8 mouse cellular contexts compared by ENCODE assay signal in the genomic region with DNA sequence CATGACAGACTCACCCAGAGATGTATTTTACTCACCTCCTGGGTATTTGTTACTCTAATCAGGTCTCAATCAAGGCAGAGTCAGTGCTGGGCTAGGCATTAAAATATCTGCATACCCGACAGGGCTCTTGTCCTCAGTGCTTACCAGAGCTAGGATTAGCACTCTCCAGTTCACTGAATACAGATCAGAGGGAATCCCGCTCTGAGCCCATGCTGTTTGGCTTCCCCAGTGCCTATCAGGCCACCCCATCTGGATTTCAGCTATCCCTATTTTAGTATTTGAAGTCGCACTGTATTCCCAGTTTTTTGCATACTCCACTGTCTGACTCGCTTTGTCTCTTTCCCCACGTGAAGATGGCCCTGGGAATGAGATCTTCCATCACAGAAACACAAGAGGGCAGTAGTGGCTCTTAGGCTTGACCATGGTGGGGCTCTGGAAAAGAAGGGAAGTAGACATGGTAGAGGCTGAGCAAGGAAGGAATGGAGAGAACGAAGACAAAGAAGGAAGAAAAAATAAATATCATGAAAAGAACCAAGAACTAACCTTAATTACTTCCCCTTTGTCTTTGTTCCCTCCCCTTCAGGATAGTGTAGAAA.
DNase-seq lines count a peak whose midpoint lies in the region; ATAC-seq and TF ChIP-seq lines count a peak whose summit lies in the region.

No protein-coding gene starts in this region.

- no peak overlapping the region for H3K4me3 ChIP-seq in liver, adult 2 months (ENCODE audit: insufficient read depth, low read depth, low read length)
- H3K4me3 ChIP-seq in liver, embryonic 11.5 days (ENCODE audit: low read depth, low read length), result no peak overlapping the region
- no peak overlapping the region for H3K4me3 ChIP-seq in cerebellum, adult 2 months (replicated peaks; ENCODE audit: insufficient read depth, low read depth, low read length)
- H3K4me3 ChIP-seq in heart, embryonic 13.5 days, result no peak overlapping the region
- H3K4me3 ChIP-seq in neural tube, embryonic 11.5 days (ENCODE audit: low read depth, low read length), result no peak overlapping the region

- peak; percentile 66 for TF ChIP-seq CTCF in liver, adult 2 months (IDR thresholded peaks at IDR 0.05; ENCODE audit: low read depth, low read length)
- TF ChIP-seq CTCF in cerebellum, adult 2 months (IDR thresholded peaks at IDR 0.05; ENCODE audit: borderline replicate concordance, insufficient read depth, low read depth, low read length), result peak; percentile 48; the same call in 1 of the 2 replicates

- H3K4me2 ChIP-seq in liver, embryonic 11.5 days, result no peak overlapping the region
- 0 out of 2 replicates have a peak overlapping the region, but pooled peaks have one; percentile 22 for H3K4me2 ChIP-seq in heart, embryonic 13.5 days
- no peak overlapping the region for H3K4me2 ChIP-seq in neural tube, embryonic 11.5 days (ENCODE audit: low read depth)

- no peak for ATAC-seq in liver, embryonic 11.5 days (replicated peaks; ENCODE audit: low FRiP score)
- ATAC-seq in heart, embryonic 13.5 days (ENCODE audit: extremely low read depth, insufficient number of reproducible peaks, low FRiP score, low TSS enrichment), result no peak
- peak; percentile 56; the same call in 1 of the 2 replicates for ATAC-seq in neural tube, embryonic 11.5 days (ENCODE audit: insufficient read depth, low FRiP score, low TSS enrichment)
- no peak for ATAC-seq in inflammation-experienced regulatory T-cells, adult 6 months

- H3K9ac ChIP-seq in liver, adult 2 months (ENCODE audit: low read depth, low read length), result no peak overlapping the region
- no peak overlapping the region for H3K9ac ChIP-seq in liver, embryonic 11.5 days (ENCODE audit: low read depth, low read length)
- no peak overlapping the region for H3K9ac ChIP-seq in heart, embryonic 13.5 days
- H3K9ac ChIP-seq in neural tube, embryonic 11.5 days (ENCODE audit: low read length), result no peak overlapping the region

- H3K79me2 ChIP-seq in liver, adult 2 months (ENCODE audit: control insufficient read depth, insufficient read depth, low read length), result no peaks in the 10 kb centered on the region

- H3K4me1 ChIP-seq in liver, adult 2 months (ENCODE audit: control insufficient read depth, insufficient read depth, low read length), result no peaks in the 10 kb centered on the region
- no peaks in the 10 kb centered on the region for H3K4me1 ChIP-seq in liver, embryonic 11.5 days (replicated peaks; ENCODE audit: control insufficient read depth, insufficient read depth, low read length)
- peaks cover 2% of the 10 kb centered on the region; the same call in 1 of the 2 replicates for H3K4me1 ChIP-seq in cerebellum, adult 2 months (ENCODE audit: control insufficient read depth, insufficient read depth, low read length)
- H3K4me1 ChIP-seq in heart, embryonic 13.5 days, result peaks cover 4% of the 10 kb centered on the region; the same call in 1 of the 2 replicates
- H3K4me1 ChIP-seq in neural tube, embryonic 11.5 days (ENCODE audit: control insufficient read depth, insufficient read depth, low read length), result no peaks in the 10 kb centered on the region

- 40% methylated on average over 6 of the region's 6 CpGs for WGBS in liver, adult 2 months
- WGBS in liver, embryonic 11.5 days, result 18% methylated on average over 6 of the region's 6 CpGs
- WGBS in cerebellum, adult 2 months, result 62% methylated on average over 6 of the region's 6 CpGs
- WGBS in heart, embryonic 13.5 days, result 18% methylated on average over 6 of the region's 6 CpGs
- 27% methylated on average over 6 of the region's 6 CpGs for WGBS in neural tube, embryonic 11.5 days

- no peak overlapping the region for H3K27ac ChIP-seq in liver, adult 2 months (replicated peaks; ENCODE audit: insufficient read depth, low read depth, low read length)
- H3K27ac ChIP-seq in liver, embryonic 11.5 days (ENCODE audit: low read depth, low read length), result no peak overlapping the region
- no peak overlapping the region for H3K27ac ChIP-seq in cerebellum, adult 2 months (ENCODE audit: insufficient read depth, low read length)
- H3K27ac ChIP-seq in heart, embryonic 13.5 days (replicated peaks), result no peak overlapping the region
- H3K27ac ChIP-seq in neural tube, embryonic 11.5 days (ENCODE audit: low read depth, low read length), result no peak overlapping the region

- peak; percentile 58 for DNase-seq in liver, adult 2 months (ENCODE audit: extremely low read depth, low read depth, low spot score)
- DNase-seq in liver, embryonic 11.5 days (ENCODE audit: low spot score), result no peak
- peak in 1 of 2 experiments; percentile 38 for DNase-seq in cerebellum, adult 2 months
- DNase-seq in kidney, postnatal 14 days, result peak; percentile 52
- DNase-seq in neural tube, embryonic 11.5 days (ENCODE audit: low spot score), result peak; percentile 16
- no peak for DNase-seq in right cerebral cortex, postnatal 4 days

- TF ChIP-seq POLR2A in liver, adult 2 months (IDR thresholded peaks at IDR 0.05; ENCODE audit: extremely low read depth, insufficient read depth, low read length), result no peak
- no peak for TF ChIP-seq POLR2A in cerebellum, adult 2 months (IDR thresholded peaks at IDR 0.05; ENCODE audit: borderline replicate concordance, insufficient read depth, low read length)

- H3K9me3 ChIP-seq in liver, embryonic 11.5 days (ENCODE audit: control insufficient read depth, low read length), result no peaks in the 10 kb centered on the region
- H3K9me3 ChIP-seq in heart, embryonic 13.5 days, result no peaks in the 10 kb centered on the region
- H3K9me3 ChIP-seq in neural tube, embryonic 11.5 days (ENCODE audit: control insufficient read depth, low read length), result no peaks in the 10 kb centered on the region

- H3K36me3 ChIP-seq in liver, adult 2 months (ENCODE audit: control insufficient read depth, insufficient read depth, low read length), result no peaks in the 10 kb centered on the region
- no peaks in the 10 kb centered on the region for H3K36me3 ChIP-seq in liver, embryonic 11.5 days (ENCODE audit: control insufficient read depth, insufficient read depth, low read length)
- H3K36me3 ChIP-seq in heart, embryonic 13.5 days, result no peaks in the 10 kb centered on the region
- H3K36me3 ChIP-seq in neural tube, embryonic 11.5 days (ENCODE audit: control insufficient read depth, insufficient read depth, low read length), result no peaks in the 10 kb centered on the region

- H3K27me3 ChIP-seq in liver, adult 2 months (ENCODE audit: control insufficient read depth, insufficient read depth, low read length), result no peaks in the 10 kb centered on the region
- no peaks in the 10 kb centered on the region for H3K27me3 ChIP-seq in liver, embryonic 11.5 days (replicated peaks; ENCODE audit: control insufficient read depth, insufficient read depth, low read length)
- H3K27me3 ChIP-seq in cerebellum, adult 2 months (ENCODE audit: control insufficient read depth, insufficient read depth, low read length), result no peaks in the 10 kb centered on the region
- no peaks in the 10 kb centered on the region for H3K27me3 ChIP-seq in heart, embryonic 13.5 days (replicated peaks)
- H3K27me3 ChIP-seq in neural tube, embryonic 11.5 days (ENCODE audit: control insufficient read depth, insufficient read depth, low read length), result no peaks in the 10 kb centered on the region

Comparison
In these comparisons a context has a peak if more than half of its experiments do, and no peak if none do; other contexts are left out.
1. DNase-seq: peak in liver, adult 2 months (single experiment), kidney, postnatal 14 days (single experiment) and neural tube, embryonic 11.5 days (single experiment); none in liver, embryonic 11.5 days (single experiment) and right cerebral cortex, postnatal 4 days (single experiment).